Mouse (Mus musculus) right cerebral cortex, adult 2 months (tissue): Measurements from ENCODE around the gene Fopnl.

ENCODE experiments used
- DNase-seq, 2 experiments: peaks; one replicate each; pipeline ENCODE4 v3.0.0; 2021 to 2022; ENCODE audit warnings: low spot score in 2 of 2

Gene Fopnl

GRCm38 (mm10) chr16:14307373-14307772, 9.8 kb downstream of the Fopnl start:
- DNase-seq = no peak

GRCm38 (mm10) chr16:14306451-14306850, 10.8 kb downstream of the Fopnl start:
- DNase-seq = no peak

GRCm38 (mm10) chr16:14304791-14305190, 12.4 kb downstream of the Fopnl start:
- DNase-seq = no peak

- no peak for DNase-seq
These were observed 13.5 kb downstream of the Fopnl start for GRCm38 (mm10) chr16:14303676-14304075.

GRCm38 (mm10) chr16:14303148-14303547, 14.1 kb downstream of the Fopnl start:
- no peak for DNase-seq

- DNase-seq = no peak
These were observed 18.7 kb downstream of the Fopnl start for GRCm38 (mm10) chr16:14298461-14298860.

- DNase-seq = no peak
These were observed 19.5 kb downstream of the Fopnl start for GRCm38 (mm10) chr16:14297746-14298145.

- no peak for DNase-seq
These were observed 20.1 kb downstream of the Fopnl start for GRCm38 (mm10) chr16:14297137-14297536.

GRCm38 (mm10) chr16:14296544-14297124, 20.6 kb downstream of the Fopnl start:
- DNase-seq = no peak

- DNase-seq = no peak
These were observed 21.9 kb downstream of the Fopnl start for GRCm38 (mm10) chr16:14295291-14295690.

GRCm38 (mm10) chr16:14292205-14293199, 24.7 kb downstream of the Fopnl start:
- no peak for DNase-seq

GRCm38 (mm10) chr16:14291223-14291622, 26.0 kb downstream of the Fopnl start, which contains the start of gene Myh11:
Gene Myh11, minus strand, starts transcription at chr16:14291372.
- DNase-seq = no peak

GRCm38 (mm10) chr16:14272374-14272965, 44.7 kb downstream of the Fopnl start:
- no peak for DNase-seq

- DNase-seq = no peak
These were observed 51.8 kb downstream of the Fopnl start for GRCm38 (mm10) chr16:14265203-14265920.

- DNase-seq = no peak
These were observed 52.7 kb downstream of the Fopnl start for GRCm38 (mm10) chr16:14264504-14264903.

- DNase-seq = no peak
These were observed 54.0 kb downstream of the Fopnl start for GRCm38 (mm10) chr16:14263241-14263640.

- no peak for DNase-seq
These were observed 54.8 kb downstream of the Fopnl start for GRCm38 (mm10) chr16:14262410-14262809.

GRCm38 (mm10) chr16:14258856-14259255, 58.3 kb downstream of the Fopnl start:
- no peak for DNase-seq

- DNase-seq = peak in 1 of 2 experiments; percentile 4
These were observed 63.6 kb downstream of the Fopnl start for GRCm38 (mm10) chr16:14253586-14253985.

- no peak for DNase-seq
These were observed 64.3 kb downstream of the Fopnl start for GRCm38 (mm10) chr16:14252877-14253276.

- DNase-seq = no peak
These were observed 67.3 kb downstream of the Fopnl start for GRCm38 (mm10) chr16:14249913-14250312.
